Mouse (Mus musculus): ENCODE measurements around the gene Etnk2.
A peak's percentile ranks its signal among the peaks of the same experiment; 100 is the strongest.

The Etnk2 gene

DNA sequence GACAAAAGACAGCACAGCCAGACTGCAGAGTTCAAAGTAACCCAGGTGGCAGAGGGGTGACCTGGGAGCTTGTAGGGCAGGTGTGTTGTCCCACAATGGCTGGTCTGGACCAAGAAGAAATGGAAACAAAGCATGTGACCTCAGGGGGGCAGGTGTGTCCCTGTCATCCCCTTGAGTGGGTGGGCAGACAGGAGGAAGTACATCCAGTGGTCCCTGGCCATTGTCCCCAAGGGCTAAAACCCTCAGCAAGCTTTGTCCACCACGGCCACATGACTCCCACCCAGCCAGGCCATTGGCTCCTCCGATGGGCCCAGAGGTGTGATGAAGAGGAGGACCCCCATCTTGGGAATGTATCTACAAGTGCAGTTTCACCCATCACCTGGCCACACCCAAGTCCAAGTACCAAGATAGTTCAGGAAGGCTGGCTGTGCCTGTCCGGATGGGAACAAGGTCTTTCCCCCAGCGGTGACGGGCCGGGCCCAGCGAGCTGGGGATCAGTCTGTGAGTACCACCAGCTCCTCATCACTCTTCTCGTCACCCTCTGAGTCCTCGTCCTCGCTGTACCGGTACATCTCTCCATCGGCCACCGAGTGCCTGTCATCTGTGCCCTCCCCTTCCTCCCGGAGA, 19.9 kb downstream of the Etnk2 start:
- DNase-seq = no peak

DNA sequence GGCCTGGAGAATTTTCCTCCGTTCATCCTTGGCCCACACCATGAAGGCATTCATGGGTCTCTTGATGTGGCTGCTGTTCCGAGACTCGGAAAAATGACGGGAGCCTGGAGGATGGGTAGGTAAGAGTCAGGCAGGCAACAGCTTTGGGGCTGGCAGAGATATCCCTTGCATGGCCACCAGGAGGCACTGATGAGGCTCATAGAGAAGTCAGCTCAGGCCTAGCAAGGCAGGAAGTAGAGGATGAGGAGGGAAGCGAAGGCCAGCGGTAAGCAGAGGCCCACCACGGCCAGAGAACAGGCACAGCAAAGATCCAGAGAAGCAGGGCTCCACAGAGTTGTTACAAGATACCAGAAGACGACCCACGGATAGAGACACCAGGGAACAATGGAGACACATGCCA, 22.1 kb downstream of the Etnk2 start:
- peak; percentile 69 to 85 for DNase-seq

DNA sequence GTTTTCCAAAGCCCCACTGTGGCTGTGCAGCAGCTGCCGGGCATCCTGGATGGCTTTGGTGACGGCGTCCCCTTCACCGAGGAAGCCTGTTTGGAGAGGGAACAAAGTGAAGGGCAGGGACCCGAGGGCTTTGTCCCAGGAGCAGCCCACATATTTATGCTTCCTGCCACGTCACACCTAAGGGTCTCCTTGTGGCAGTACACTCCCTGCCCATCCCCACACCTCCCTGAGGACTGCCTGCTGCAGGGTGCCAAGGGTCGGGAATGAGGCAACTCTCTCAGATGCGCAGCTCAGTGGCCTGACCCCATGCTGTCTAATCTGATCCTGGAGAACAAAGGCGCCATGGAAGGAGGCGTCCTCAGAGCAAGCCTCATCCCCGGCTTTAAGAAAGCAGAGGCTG, 22.8 kb downstream of the Etnk2 start:
- DNase-seq = no peak

DNA sequence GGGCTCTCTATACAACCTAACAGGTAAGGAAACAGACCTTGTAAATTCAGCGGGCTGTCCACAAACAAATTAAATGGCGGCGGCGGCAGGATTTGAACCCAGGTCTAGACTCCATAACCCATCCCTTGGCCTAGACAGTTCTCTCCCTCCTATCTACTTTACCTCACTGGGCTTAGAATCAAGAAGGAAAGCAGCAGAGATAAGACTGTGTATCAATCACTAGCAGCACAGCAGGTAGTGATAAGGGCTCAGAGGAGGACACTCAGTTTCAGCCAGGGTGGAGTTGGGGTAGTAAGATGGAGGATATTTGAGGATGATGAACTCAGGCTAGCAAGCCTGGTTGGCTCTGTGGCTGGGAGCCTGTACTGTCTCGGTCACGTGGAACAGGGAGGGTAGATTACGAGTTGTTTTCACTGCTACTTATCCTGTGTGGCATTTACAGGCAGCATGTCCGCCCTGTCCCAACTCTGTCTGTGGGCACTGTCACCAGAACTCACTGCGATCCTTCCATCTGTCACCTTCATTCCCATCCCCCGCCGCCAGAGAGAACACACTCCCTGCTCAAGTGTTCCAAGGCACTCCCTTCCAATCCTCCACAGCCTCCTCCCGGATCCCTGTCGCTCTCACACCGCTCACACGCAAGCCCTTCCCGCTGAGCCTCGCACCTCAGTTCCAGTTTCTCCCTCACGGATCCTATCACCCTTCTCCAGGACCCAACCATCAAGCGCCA, 24.3 kb downstream of the Etnk2 start:
- peak in 1 of 2 experiments; percentile 55 for DNase-seq

- no peak for DNase-seq
Observed at GRCm38 (mm10) chr1:133394702-133395101, 31.3 kb downstream of the Etnk2 start.

DNA sequence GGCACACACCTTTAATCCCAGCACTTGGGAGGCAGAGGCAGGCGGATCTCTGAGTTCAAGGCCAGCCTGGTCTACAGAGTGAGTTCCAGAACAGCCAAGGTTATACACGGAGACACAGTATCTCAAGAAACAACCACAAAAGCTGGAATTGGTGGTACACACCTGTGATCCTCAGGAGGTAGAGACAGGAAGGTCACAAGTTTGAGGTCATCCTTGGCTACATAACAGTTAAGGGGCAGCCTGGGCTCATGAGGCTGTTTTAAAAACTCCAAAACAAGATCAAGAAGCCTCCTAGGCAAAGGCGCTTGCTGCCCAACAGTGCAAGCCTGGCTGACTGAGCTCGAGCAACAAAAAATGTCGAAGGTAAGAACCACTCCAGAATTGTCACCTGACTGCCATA, 33.3 kb downstream of the Etnk2 start:
- no peak for DNase-seq

GRCm38 (mm10) chr1:133397094-133397482, 33.7 kb downstream of the Etnk2 start:
- DNase-seq = no peak

GRCm38 (mm10) chr1:133397483-133398237, 34.3 kb downstream of the Etnk2 start:
- DNase-seq = peak in 1 of 2 experiments; percentile 39

- DNase-seq = no peak
Observed at GRCm38 (mm10) chr1:133400014-133400725, 36.8 kb downstream of the Etnk2 start.

- DNase-seq = no peak
Observed at GRCm38 (mm10) chr1:133404005-133404404, 40.6 kb downstream of the Etnk2 start.

GRCm38 (mm10) chr1:133406614-133407013, 43.2 kb downstream of the Etnk2 start:
- DNase-seq = no peak

DNA sequence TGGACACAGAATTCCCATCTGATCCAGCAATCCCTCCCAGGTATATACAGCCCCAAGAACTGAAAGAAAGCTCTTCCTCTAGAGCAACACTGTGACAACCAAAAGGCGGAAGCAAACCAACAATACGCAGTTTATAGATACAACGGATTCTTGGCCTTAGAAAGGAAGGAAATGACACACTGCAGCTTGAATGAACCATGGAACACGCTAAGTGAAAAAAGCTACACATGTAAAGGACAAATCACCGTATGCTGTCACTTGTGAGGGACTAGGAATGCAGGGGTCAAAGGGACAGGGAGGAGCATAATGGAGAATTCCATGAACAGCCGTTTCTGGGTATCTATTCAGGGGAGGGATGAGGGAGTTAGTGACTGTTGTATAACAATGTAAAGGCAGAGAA, 44.1 kb downstream of the Etnk2 start:
- no peak for DNase-seq

- DNase-seq = no peak
Observed at GRCm38 (mm10) chr1:133408321-133408720, 44.9 kb downstream of the Etnk2 start.

DNA sequence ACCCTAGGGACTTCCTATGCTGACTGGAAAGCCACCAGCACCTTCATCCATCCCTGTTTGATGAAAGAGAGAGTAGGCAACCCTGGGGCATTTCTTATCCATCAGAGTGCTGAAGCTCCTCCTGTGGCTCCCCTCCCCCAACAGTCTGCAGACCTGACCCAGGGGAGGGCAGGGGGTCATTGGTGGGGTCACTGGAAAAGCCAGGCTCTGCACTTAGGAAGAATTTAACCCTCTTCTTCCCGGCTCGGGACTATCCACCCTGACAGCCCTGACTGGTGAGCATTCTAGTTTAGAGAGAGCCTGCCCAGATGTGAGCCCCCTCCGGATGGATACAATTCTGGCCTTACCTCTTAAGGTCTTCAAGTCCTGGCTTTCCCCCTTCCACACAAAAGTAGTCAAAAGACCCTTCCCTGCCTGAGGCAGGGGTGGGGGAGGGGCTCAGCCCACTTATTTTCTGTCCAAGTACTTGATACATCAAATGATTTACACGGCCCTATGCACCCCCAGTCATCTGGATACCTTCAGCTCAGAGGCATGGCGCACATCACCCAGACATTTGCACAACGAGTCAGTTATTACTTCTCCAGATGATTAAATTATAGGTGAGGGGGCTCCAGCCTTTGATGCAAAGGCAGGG, 45.6 kb downstream of the Etnk2 start:
- no peak for DNase-seq

- DNase-seq = no peak
Observed at GRCm38 (mm10) chr1:133409786-133410185, 46.4 kb downstream of the Etnk2 start.

DNA sequence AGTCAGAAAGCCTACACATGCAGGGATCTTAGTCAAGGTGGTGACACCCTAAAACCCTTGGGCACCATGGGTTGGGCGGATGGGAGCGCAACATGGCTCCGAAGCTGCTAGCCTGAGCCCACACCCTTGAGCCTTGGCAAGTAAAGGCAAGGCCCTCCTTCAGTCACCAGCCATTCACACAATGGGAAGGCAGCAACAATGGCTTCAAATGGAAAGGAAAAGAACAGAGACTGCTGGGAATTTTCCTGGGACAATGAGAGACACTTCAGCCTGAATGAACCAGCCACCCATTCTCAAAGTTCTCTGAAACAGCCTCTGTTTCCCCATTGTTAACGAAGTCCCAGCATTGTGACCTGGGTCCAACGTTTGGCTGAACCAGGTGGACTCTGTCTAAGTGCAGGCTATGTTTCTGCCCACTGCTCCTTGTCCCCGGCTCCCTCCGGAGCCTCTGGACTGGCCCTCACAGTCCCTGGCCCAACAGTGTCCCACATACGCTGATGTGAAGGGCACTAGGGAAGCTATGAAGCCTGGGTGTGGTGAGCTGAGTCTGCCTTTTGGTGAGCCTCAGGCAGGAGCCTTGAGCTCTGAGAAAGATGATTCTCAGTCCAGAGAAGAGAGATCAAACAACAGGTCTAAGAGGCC, 48.3 kb downstream of the Etnk2 start:
- no peak for DNase-seq

- DNase-seq = no peak
Observed at GRCm38 (mm10) chr1:133412941-133413340, 49.6 kb downstream of the Etnk2 start.

DNA sequence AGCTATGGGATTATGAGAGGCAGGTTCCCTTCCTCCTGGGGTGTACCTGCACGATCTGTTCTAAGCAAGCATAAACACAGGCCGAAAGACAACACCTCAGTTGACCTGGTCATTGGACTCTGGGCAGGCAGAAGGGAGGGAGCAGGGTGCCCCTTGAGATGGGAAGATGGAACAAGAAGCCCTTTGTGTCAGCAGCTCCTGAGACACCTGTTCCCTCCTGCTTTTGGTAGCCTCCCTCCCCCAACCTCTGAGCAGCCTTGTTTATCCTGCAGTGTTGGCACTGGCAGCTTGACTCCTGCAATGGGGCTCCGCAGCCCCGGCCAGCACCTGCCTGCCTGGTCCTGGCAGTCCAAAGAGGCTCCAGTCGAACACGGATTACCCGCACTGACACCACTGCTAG, 51.7 kb downstream of the Etnk2 start:
- peak; percentile 48 to 50 for DNase-seq

GRCm38 (mm10) chr1:133415505-133415904, 52.1 kb downstream of the Etnk2 start:
- DNase-seq = no peak

- DNase-seq = no peak
Observed at GRCm38 (mm10) chr1:133416472-133416871, 53.1 kb downstream of the Etnk2 start.

DNA sequence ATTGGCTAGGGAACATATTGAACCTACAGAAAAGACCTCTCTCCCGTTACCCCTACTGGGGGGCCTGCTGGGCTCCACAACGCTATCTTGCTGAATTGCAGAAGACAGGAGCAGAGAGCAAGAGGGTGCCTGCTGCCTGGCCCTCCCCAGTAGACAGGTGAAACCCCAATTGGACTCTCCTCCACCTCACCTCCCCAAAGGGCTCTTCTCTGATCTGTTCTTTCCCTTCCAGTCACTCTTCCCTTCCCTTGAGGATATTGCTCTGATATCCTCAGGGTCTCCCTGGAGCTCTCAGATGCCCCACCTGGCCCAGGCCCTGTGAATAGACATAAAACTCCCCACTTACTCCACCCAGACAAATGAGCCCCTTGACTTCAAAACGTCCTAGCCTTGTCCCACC, 53.7 kb downstream of the Etnk2 start:
- DNase-seq = no peak

DNA sequence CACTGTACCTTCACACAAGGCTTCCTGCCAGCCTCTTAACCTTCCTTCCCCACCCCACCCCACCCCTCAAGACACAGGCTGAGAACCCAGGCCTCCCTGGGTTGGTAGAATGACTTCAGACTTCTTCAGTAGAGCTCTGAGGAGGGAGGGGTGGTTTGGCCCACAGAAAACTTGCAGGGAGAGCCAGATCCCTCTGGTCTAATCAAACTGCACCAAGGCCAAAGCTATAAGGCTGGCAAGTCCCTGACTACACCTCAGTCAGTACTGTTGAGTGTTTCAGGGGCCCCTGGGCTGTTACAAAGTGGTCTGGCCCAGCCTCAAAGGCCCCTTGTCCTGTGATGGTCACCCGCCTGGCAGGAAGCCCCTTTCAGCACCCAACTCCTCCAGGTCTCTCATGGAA, 54.2 kb downstream of the Etnk2 start:
- DNase-seq = no peak
